Mouse (Mus musculus) monocyte, adult 59 days (primary cell): Measurements from ENCODE around the gene Sox21. TPM values are rescaled to one million over a fixed set of nuclear protein-coding genes. Genes with fewer than 3 reads are reported as not detected.

Source experiments
- total RNA-seq, 2 experiments: library from RNA; stranded (reverse); gene quantifications; one replicate each; pipeline ENCODE4 v1.2.4; 2023

Sox21 gene
- not detected for total RNA-seq

DNA sequence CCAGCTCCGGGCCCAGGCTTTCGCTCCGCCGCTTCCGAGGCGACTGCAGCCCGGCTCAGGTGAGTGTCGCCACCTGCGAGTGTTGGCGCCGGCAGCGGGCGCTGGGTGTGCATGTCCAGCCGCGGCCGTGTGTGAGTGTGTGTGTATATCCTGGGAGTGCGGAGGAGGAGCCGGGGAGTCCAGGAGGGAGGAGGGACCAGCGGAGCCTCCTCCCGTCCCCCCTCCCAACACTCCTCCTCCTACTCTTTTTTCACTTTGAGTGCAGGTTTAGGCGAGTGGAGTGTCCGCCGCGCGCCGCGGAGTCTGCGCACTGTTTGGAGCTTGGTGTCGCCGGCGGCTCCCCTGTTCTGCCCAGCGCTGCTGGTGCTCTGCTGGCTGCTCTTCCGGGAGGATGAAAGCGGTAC lies at the start of gene Sox21:
Gene Sox21 (minus strand): TSS at position 145 of the 404 bp plus-strand sequence.

DNA sequence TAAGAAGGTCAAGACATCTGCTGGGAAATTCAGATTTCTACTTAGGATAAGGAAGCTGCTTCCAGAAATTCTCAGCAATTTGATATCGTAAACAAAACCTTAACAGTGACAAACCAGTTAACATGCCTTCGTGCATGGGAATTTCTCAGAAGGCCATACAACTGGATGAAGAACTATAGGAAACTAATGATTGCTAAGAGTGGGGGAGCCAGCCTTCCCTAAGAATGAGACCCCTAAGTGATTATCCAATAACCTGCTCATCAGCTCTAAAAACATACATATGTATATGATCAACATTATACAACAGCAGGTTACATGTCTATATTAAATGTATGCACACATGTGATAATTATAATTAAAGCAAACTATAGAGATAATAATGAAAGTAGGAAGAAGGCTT lies 29.8 kb upstream of the Sox21 start, which contains the start of gene Gm9376:
Gene Gm9376 (plus strand): TSS at position 301 of the 400 bp plus-strand sequence.

Other genes with a start within 250 kb of the Sox21 start
- gene Dct, start 184.8 kb downstream of the Sox21 start, total RNA-seq: not detected
- 10 to 100 TPM; 11.8 to 14.3 TPM for gene Tgds, start 104.3 kb downstream of the Sox21 start, total RNA-seq
- gene Gpr180, start 99.9 kb downstream of the Sox21 start, total RNA-seq: 10 to 100 TPM; 12.6 to 13.5 TPM
- not detected for gene Gm9376, start 29.9 kb upstream of the Sox21 start, total RNA-seq